Mouse (Mus musculus) midbrain, embryonic 13.5 days (tissue): ENCODE results near the gene Irf2bp2. TPM values are rescaled to one million over a fixed set of nuclear protein-coding genes. Genes with fewer than 3 reads are reported as not detected.
A peak's percentile ranks its signal among the peaks of the same experiment; 100 is the strongest.

Experiments used
- ATAC-seq: fragments of 200-750 bp; cut with Nextera tagmentation; 2 replicates; pipeline ENCODE4 v1.8.0; 2017; ENCODE audit warnings: mild to moderate bottlenecking, moderate TSS enrichment, moderate library complexity
- H3K27ac ChIP-seq: fragments of 300-500 bp; sonication (generic); 2 replicates; pipeline ENCODE4 v1.5.1; 2015; ENCODE audit warnings: inconsistent platforms, mild to moderate bottlenecking, moderate library complexity
- H3K27me3 ChIP-seq: fragments of 300-500 bp; sonication (generic); 2 replicates; pipeline ENCODE4 v1.6.1; 2015; ENCODE audit warnings: mild to moderate bottlenecking, inconsistent platforms
- H3K36me3 ChIP-seq: fragments of 300-500 bp; sonication (generic); 2 replicates; pipeline ENCODE4 v1.6.1; 2015; ENCODE audit warnings: mild to moderate bottlenecking, inconsistent platforms
- H3K4me1 ChIP-seq: fragments of 300-500 bp; sonication (generic); replicated peaks from 2 replicates; pipeline ENCODE4 v1.6.1; 2015; ENCODE audit warnings: inconsistent platforms
- H3K4me2 ChIP-seq: fragments of 300-500 bp; sonication (generic); replicated peaks from 2 replicates; pipeline ENCODE4 v1.6.1; 2015; ENCODE audit warnings: moderate library complexity, mild to moderate bottlenecking, inconsistent platforms
- H3K4me3 ChIP-seq: fragments of 300-500 bp; sonication (generic); replicated peaks from 2 replicates; pipeline ENCODE4 v1.5.1; 2015; ENCODE audit warnings: mild to moderate bottlenecking, inconsistent platforms
- H3K9ac ChIP-seq: fragments of 300-500 bp; sonication (generic); replicated peaks from 2 replicates; pipeline ENCODE4 v1.6.1; 2015; ENCODE audit warnings: mild to moderate bottlenecking, inconsistent platforms
- H3K9me3 ChIP-seq: fragments of 300-500 bp; sonication (generic); 2 replicates; pipeline ENCODE4 v1.6.1; 2016; ENCODE audit warnings: mild to moderate bottlenecking, inconsistent platforms
- WGBS: fragments of 180-500 bp; shearing (Covaris S2); methylation state at CpG from one replicate; pipeline ENCODE4 v1.1.7; 2015; 5-methylcytosine and 5-hydroxymethylcytosine counted together
- polyA plus RNA-seq: library from polyadenylated mRNA; unstranded; fragments of >200 nt; fragmentation: Nextera tagmentation; extraction: Ambion mirVana; gene quantifications from 2 replicates; pipeline ENCODE4 v1.2.1, GENCODE M21; 2015

Irf2bp2 gene
- 8.3 and 9.2 TPM in 2 replicates for polyA plus RNA-seq

DNA sequence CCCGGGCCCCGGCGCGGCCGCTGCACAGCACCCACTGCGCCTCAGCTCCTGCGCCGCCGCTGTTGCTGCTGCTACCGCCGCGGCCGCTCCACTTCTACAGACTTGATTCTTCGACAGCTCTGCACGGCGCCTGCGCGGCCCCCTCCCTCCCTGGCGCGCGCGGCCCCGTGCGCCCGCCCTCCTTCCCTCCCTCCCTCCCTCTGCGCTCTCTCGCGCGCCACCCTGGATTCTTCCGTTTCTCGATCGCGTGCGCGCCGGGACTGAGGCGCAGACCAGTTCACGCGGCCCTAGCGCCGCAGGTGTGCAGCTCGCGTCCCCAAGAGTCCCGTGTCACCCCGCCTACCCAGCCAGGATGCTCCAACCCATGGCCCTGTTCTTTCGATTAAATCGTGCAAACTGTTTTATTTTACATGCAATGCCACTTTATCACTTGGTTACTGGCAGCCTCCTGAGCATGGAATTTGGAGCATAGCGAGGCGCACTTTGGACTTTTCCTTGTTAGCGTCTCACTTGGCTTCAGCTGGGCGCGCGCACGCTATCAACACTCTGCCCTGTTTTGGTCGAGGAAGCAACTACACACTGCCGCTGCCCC lies at the start of gene Irf2bp2:
Gene Irf2bp2, minus strand, starts transcription at position 98 of the 592 bp plus-strand sequence.
- peak; percentile 69 for ATAC-seq
- peaks cover 65% of the 10 kb centered on the region for H3K4me1 ChIP-seq
- peak within 1 kb of the TSS; percentile 100 for H3K9ac ChIP-seq
- H3K9me3 ChIP-seq: no peaks in the 10 kb centered on the region
- H3K4me3 ChIP-seq: peak within 1 kb of the TSS; percentile 100
- no peaks in the 10 kb centered on the region for H3K27me3 ChIP-seq
- peak within 1 kb of the TSS; percentile 100 for H3K4me2 ChIP-seq
- H3K27ac ChIP-seq: peak within 1 kb of the TSS; percentile 99
- WGBS: under 1% methylated on average over 49 of the region's 56 CpGs
- peaks cover 6% of the 10 kb centered on the region; the same call in 1 of the 2 replicates for H3K36me3 ChIP-seq

DNA sequence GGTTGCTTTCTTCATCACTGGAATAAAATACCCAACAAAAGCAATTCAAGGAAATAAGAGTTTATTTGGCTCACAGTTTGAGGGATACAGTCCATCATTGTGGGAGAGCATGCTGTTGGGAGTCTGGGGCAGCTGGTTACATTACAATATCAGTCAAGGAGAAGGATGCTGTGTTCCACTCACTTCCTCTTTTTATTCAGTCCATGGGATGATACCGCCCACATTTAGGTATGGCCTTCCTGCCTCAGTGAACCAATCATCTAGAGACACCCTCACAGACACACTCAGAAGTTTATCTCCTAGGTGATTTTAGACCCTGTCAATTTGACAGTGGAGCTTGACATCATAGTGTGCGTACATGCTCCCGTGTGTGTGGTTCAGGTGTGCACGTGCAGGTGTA lies 48.9 kb upstream of the Irf2bp2 start:
- no peak for ATAC-seq
- no peak overlapping the region for H3K4me2 ChIP-seq
- H3K27me3 ChIP-seq: no peaks in the 10 kb centered on the region
- H3K9me3 ChIP-seq: no peaks in the 10 kb centered on the region
- H3K4me1 ChIP-seq: no peaks in the 10 kb centered on the region
- no peaks in the 10 kb centered on the region for H3K36me3 ChIP-seq
- H3K27ac ChIP-seq: no peak overlapping the region
- WGBS: 97% methylated on average over 4 of the region's 4 CpGs
- H3K4me3 ChIP-seq: no peak overlapping the region
- H3K9ac ChIP-seq: no peak overlapping the region

DNA sequence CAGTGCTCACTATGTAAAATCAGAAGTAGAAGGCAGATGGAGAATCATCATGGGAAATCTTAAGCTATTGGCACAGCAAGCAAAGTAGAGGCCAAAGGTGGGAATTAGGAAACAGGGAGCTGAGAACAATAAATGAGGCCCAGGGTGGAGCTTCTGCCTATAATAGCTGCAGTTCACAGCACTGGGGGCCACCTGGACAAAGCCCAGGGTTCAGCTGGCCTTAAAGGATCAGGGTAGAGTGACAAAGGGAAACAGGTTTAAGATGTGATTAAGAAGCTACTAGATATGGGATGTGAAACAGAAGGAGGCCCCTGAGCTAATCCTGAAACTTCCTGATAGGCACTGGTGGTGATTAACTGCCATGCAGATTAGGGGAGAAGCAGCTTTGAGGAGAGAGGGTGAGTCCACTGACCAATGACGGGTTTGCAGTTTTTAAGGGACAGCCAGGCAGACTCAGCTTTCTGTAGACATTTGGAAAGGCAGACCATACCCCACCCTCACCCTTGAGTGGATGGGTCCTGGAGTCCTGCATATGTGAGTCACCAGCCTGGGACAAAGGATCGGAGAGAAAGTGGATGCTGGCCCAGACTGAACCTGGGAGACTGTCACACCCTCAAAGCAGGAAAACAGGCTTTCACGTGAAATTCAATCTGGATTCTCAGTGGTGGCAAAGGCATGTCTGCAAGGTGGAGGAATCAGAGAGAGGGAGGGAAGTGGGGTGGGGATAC lies 47.9 kb upstream of the Irf2bp2 start:
- H3K4me2 ChIP-seq: no peak overlapping the region
- H3K9me3 ChIP-seq: no peaks in the 10 kb centered on the region
- H3K27ac ChIP-seq: no peak overlapping the region
- H3K4me3 ChIP-seq: no peak overlapping the region
- ATAC-seq: no peak
- H3K9ac ChIP-seq: no peak overlapping the region
- no peaks in the 10 kb centered on the region for H3K27me3 ChIP-seq
- no peaks in the 10 kb centered on the region for H3K36me3 ChIP-seq
- WGBS: 62% methylated on average over 3 of the region's 3 CpGs
- no peaks in the 10 kb centered on the region for H3K4me1 ChIP-seq

DNA sequence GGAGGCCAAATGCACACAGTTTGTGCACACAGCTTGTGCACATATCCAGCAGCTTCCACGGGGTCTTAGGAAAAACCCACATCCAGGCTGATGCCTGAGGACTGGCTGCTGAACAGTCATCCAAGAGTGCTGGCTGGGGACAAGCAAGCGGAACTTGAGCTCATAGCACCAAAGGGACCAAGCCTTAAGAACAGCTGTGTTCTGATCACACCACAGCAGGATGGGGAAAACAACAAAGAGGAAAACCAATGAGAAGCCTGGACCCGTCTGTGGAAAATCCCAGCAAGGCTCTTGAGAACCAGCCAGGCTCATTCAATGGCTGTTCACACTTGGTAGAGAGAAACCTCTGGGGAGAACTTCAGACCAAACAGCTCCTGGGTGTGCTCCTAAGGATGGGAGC lies 45.4 kb upstream of the Irf2bp2 start:
- H3K4me2 ChIP-seq: no peak overlapping the region
- no peak for ATAC-seq
- no peaks in the 10 kb centered on the region for H3K9me3 ChIP-seq
- H3K4me1 ChIP-seq: no peaks in the 10 kb centered on the region
- no peaks in the 10 kb centered on the region for H3K27me3 ChIP-seq
- H3K36me3 ChIP-seq: no peaks in the 10 kb centered on the region
- WGBS: 83% methylated on average over 3 of the region's 3 CpGs
- no peak overlapping the region for H3K27ac ChIP-seq
- no peak overlapping the region for H3K9ac ChIP-seq
- no peak overlapping the region for H3K4me3 ChIP-seq

DNA sequence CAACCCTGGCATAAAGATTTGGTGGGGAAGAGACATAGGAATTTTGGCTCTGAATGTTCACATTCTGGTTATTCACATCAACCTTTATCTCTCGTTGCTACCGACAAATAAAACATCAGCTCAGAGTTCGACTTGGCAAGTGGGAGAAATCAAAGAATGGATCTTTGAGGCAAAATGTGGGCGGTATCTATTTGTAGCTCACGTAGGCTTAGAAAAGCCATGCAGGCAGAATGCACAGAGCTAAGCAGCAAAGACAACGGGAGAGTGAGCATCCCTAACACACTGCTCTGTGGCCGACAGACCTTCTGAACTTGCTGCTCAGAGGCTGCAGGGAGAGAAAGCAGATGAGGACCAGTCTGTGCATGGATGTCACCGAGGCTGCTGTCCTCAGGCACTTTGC lies 44.2 kb upstream of the Irf2bp2 start:
- 80% methylated on average over 8 of the region's 8 CpGs for WGBS
- H3K4me3 ChIP-seq: no peak overlapping the region

DNA sequence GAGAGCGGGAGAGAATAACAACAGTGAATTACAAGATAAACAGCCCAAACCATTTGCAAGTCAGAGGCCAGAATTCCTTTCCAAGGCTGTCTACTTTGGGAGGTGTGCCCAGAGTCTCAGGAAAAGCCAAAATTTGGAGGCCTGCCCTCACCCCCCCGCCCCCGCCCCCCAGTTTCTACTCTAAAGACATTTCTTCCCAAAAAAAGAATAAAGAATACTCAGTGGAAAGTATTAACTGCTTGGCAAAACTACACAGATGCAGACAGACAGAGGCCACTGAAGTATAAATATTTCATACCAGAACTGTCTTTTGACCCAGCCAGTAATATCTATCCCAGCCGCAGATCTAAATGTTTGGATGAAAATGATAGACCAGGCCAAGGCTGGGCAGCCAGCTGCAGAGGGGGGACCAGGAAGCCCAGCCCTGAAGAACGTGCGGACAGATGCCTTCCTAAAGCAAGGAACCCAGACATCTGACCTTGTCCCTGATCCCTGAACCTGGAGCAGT lies 40.8 kb upstream of the Irf2bp2 start:
- Histone ChIP-seq H3K27ac (no peak overlapping the region), H3K9ac (no peak overlapping the region), H3K9me3 (peaks cover 16% of the 10 kb centered on the region), H3K27me3 (no peaks in the 10 kb centered on the region), H3K4me1 (no peaks in the 10 kb centered on the region), H3K4me3 (no peak overlapping the region), H3K4me2 (no peak overlapping the region), H3K36me3 (no peaks in the 10 kb centered on the region)
- 81% methylated on average over 6 of the region's 6 CpGs for WGBS
- ATAC-seq: no peak

More for the DNA sequence above, 44.2 kb upstream of the Irf2bp2 start:
- ATAC-seq: no peak
- H3K4me1 ChIP-seq: no peaks in the 10 kb centered on the region
- H3K36me3 ChIP-seq: no peaks in the 10 kb centered on the region
- no peak overlapping the region for H3K4me2 ChIP-seq
- no peak overlapping the region for H3K9ac ChIP-seq
- no peak overlapping the region for H3K27ac ChIP-seq
- no peaks in the 10 kb centered on the region for H3K27me3 ChIP-seq
- H3K9me3 ChIP-seq: no peaks in the 10 kb centered on the region

DNA sequence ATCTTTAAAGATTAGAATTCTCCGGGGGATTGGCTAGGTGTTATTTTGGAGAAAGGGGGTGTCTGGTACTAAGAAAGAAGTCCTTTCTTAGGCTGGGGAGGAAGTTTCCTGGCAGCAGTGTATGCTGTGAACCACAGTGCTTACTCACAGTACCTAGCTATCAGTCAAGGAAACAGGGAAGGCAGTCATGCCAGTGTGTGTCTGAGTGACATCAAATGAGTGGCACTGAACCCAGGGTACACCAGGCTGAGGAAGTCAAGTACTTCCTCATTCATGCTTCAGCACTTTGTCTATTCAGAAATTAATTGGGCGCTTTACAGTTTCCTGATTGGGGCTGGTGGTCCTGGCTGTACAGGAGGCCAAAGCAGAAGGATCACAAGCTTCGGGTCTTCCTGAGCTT lies 34.8 kb upstream of the Irf2bp2 start:
- WGBS: 94% methylated on average over 3 of the region's 3 CpGs
- H3K9ac ChIP-seq: no peak overlapping the region
- H3K4me1 ChIP-seq: no peaks in the 10 kb centered on the region
- ATAC-seq: no peak
- H3K4me3 ChIP-seq: no peak overlapping the region
- H3K27ac ChIP-seq: no peak overlapping the region
- H3K27me3 ChIP-seq: no peaks in the 10 kb centered on the region
- peaks cover 18% of the 10 kb centered on the region for H3K9me3 ChIP-seq
- no peak overlapping the region for H3K4me2 ChIP-seq
- no peaks in the 10 kb centered on the region for H3K36me3 ChIP-seq

DNA sequence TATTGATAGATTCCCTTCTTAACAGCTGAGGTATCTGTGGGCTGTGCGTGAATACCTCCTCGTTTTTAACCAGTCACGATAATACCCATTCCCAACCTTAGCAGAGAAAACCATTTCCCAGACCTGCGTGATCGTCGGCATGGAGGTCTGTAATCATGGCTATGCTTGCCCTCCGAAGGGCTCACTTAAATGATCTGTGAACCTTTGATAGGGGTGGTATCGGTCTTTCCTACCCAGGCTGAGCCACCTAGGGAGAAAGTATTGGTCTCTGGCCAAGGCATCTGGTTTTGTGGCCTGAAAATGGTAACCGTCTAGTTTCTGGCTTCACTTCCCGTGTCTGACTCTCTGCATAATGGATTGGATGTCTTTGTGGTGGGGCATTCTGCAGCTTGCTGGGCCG lies 32.6 kb upstream of the Irf2bp2 start:
- H3K4me2 ChIP-seq: no peak overlapping the region
- ATAC-seq: no peak
- no peaks in the 10 kb centered on the region for H3K36me3 ChIP-seq
- no peaks in the 10 kb centered on the region for H3K27me3 ChIP-seq
- 95% methylated on average over 11 of the region's 11 CpGs for WGBS
- H3K27ac ChIP-seq: no peak overlapping the region
- H3K4me1 ChIP-seq: no peaks in the 10 kb centered on the region
- no peak overlapping the region for H3K4me3 ChIP-seq
- H3K9me3 ChIP-seq: peaks cover 18% of the 10 kb centered on the region
- H3K9ac ChIP-seq: no peak overlapping the region

DNA sequence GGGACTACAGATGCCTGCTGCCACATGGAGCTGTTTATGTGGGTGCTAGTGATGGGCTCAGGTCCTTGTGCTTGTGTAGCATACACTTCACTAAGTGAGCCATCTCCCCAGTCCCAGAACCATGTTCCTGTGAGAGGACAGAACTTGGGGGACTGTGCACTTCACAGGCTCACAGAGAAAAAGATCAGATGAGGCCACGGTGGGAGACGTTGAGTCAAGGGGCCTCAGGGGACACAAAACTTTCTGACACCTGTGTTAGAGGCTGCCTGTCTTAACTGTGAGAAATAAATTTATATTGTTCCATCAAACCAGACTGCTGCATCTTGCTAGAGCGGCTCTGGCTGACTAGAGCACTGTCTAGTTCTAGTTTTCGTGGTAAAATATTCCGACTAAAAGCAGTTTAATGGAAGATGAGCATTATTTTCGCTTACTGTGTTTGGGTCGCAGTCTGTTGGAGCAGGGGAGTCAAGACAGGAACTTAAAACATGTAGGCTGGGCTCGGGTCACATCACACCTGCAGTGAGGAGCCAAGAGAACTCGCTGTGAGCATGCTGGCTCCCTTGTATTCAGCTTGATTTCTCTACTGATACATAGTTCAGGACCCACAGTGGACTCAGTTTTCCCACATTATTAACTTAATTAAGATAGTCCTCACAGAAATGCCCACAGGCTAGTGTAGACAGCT lies 28.5 kb upstream of the Irf2bp2 start:
- Histone ChIP-seq H3K9ac (no peak overlapping the region), H3K4me2 (no peak overlapping the region), H3K27ac (no peak overlapping the region), H3K9me3 (no peaks in the 10 kb centered on the region), H3K27me3 (no peaks in the 10 kb centered on the region), H3K36me3 (no peaks in the 10 kb centered on the region), H3K4me1 (no peaks in the 10 kb centered on the region), H3K4me3 (no peak overlapping the region)
- WGBS: 91% methylated on average over 9 of the region's 9 CpGs
- ATAC-seq: no peak

DNA sequence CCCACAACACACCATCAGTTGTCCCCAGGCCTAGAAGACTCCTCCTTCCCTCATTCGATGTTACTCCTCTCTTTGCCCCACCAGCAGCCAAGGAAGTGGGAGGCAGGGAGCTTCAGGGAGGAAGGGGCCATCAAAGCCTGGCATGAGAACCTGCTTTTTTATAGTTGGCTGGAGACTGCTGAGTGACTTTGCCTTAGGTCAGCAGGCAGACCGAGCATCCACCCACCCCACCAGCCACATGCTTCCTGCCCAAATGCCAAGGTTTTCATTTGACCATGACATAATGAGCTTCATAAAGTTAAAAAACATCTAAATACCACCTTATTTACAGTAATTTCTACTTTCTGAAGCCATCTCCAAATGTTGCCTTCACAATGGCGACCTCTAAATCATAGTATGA lies 26.9 kb upstream of the Irf2bp2 start:
- H3K4me2 ChIP-seq: no peak overlapping the region
- H3K4me3 ChIP-seq: no peak overlapping the region
- WGBS: 89% methylated on average over 3 of the region's 3 CpGs

DNA sequence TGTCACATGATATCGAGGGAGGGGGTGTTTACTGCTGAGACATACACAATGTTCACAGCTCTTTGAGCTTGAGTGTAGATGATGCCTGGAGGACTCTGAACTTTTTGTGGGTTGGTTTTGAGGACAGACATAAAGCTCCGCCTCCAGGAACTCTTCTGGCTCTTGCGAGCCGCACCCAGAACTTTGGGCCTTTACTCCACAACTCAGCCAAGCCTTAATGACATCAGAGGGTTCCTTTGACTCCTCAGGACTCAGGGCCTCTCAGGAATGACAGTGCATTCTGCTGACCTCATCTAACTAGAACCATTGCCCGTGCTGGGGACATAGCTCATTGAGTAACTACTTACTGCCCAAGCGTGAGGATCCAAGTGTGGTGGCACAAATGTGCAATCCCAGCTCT lies 25.7 kb upstream of the Irf2bp2 start:
- no peak overlapping the region for H3K9ac ChIP-seq
- no peak overlapping the region for H3K4me3 ChIP-seq
- H3K36me3 ChIP-seq: no peaks in the 10 kb centered on the region
- H3K27ac ChIP-seq: no peak overlapping the region
- no peaks in the 10 kb centered on the region for H3K9me3 ChIP-seq
- no peaks in the 10 kb centered on the region for H3K27me3 ChIP-seq
- no peak for ATAC-seq
- H3K4me2 ChIP-seq: no peak overlapping the region
- H3K4me1 ChIP-seq: no peaks in the 10 kb centered on the region
- 92% methylated on average over 6 of the region's 6 CpGs for WGBS

More for the DNA sequence above, 26.9 kb upstream of the Irf2bp2 start:
- no peaks in the 10 kb centered on the region for H3K36me3 ChIP-seq
- H3K4me1 ChIP-seq: no peaks in the 10 kb centered on the region
- no peak for ATAC-seq
- H3K9ac ChIP-seq: no peak overlapping the region
- H3K27me3 ChIP-seq: no peaks in the 10 kb centered on the region
- no peaks in the 10 kb centered on the region for H3K9me3 ChIP-seq
- no peak overlapping the region for H3K27ac ChIP-seq

DNA sequence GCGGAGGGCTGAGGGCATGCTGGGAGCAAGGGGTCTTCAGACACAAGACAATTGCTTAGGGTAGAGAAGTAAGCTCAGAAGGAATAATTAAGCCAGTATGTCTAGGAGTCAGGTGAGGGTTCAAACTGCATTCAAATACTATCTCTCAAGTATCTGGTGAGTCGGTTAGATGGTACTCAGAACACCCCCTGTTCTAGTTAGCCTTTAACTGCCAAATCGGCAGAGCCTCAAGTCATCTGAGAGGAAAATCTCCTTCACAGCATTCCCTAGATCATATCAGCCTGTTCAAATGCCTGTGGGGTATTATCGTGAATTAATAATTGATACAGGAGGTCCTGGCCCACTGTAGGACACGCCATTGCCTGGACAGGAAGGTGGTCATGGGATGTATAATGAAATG lies 23.9 kb upstream of the Irf2bp2 start:
- no peak for ATAC-seq
- no peak overlapping the region for H3K4me3 ChIP-seq
- no peak overlapping the region for H3K9ac ChIP-seq
- no peak overlapping the region for H3K4me2 ChIP-seq
- no peaks in the 10 kb centered on the region for H3K36me3 ChIP-seq
- H3K27me3 ChIP-seq: no peaks in the 10 kb centered on the region
- WGBS: 89% methylated on average over 5 of the region's 5 CpGs
- H3K9me3 ChIP-seq: no peaks in the 10 kb centered on the region
- H3K27ac ChIP-seq: no peak overlapping the region
- no peaks in the 10 kb centered on the region for H3K4me1 ChIP-seq
